Mouse (Mus musculus): ENCODE results near the gene Cadm1. TPM values are rescaled to one million over a fixed set of nuclear protein-coding genes. Genes with fewer than 3 reads are reported as not detected.

Cadm1 gene
- total and polyA plus RNA-seq, 2 experiments from 2014 or later: 3.7 to 5.5 TPM

DNA sequence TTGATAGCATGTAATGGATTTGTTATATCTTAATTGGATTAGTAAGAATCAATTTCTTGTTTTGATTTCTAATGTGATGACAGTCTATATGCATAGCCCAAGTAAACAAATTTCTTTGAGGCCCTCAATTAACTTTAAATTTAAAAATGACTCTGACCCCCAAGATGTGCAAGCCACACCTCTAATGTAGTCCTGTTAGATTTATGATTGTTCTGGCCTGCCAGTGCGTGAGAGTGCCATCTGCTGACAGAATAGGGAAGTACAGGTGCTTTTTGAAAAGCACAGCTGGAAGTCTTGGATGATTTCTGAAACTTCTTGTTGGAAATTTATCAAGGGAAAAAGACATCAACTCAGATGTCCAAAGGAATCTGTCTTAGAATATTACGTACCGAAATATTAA lies 169.1 kb downstream of the Cadm1 start:
- ATAC-seq (ENCODE audit: insufficient read depth, low read depth): no peak
- H3K36me3 ChIP-seq (replicated peaks; ENCODE audit: control insufficient read depth, insufficient read depth, low read length): no peaks in the 10 kb centered on the region
- peak; percentile 51 for DNase-seq (ENCODE audit: low spot score)
- H3K27me3 ChIP-seq (ENCODE audit: control insufficient read depth, insufficient read depth, low read length): peaks cover 5% of the 10 kb centered on the region
- H3K4me1 ChIP-seq (ENCODE audit: control insufficient read depth, insufficient read depth): peaks cover 6% of the 10 kb centered on the region; the same call in 1 of the 2 replicates
- no peak overlapping the region for H3K4me2 ChIP-seq (ENCODE audit: low read depth, low read length)
- H3K9ac ChIP-seq (replicated peaks; ENCODE audit: low read depth, low read length): no peak overlapping the region
- H3K9me3 ChIP-seq (replicated peaks; ENCODE audit: control insufficient read depth, low read length): no peaks in the 10 kb centered on the region
- TF ChIP-seq CTCF (IDR thresholded peaks at IDR 0.05; ENCODE audit: low read depth) (peak; percentile 86), EP300 (IDR thresholded peaks at IDR 0.05; ENCODE audit: low read depth) (no peak)
- H3K27ac ChIP-seq (ENCODE audit: low read depth): no peak overlapping the region
- 28% methylated on average over 3 of the region's 3 CpGs for WGBS
- H3K4me3 ChIP-seq (ENCODE audit: low read depth, low read length): no peak overlapping the region

GRCm38 (mm10) chr9:47700021-47700420 lies 170.0 kb downstream of the Cadm1 start:
- H3K27me3 ChIP-seq (ENCODE audit: control insufficient read depth, insufficient read depth, low read length): peaks cover 5% of the 10 kb centered on the region
- WGBS: 89% methylated on average over 5 of the region's 5 CpGs
- no peak overlapping the region for H3K4me2 ChIP-seq (ENCODE audit: low read depth, low read length)
- no peaks in the 10 kb centered on the region for H3K9me3 ChIP-seq (replicated peaks; ENCODE audit: control insufficient read depth, low read length)
- no peaks in the 10 kb centered on the region for H3K36me3 ChIP-seq (replicated peaks; ENCODE audit: control insufficient read depth, insufficient read depth, low read length)
- H3K27ac ChIP-seq (ENCODE audit: low read depth): no peak overlapping the region
- TF ChIP-seq CTCF (IDR thresholded peaks at IDR 0.05; ENCODE audit: low read depth): no peak
- TF ChIP-seq EP300 (IDR thresholded peaks at IDR 0.05; ENCODE audit: low read depth): no peak
- peaks cover 6% of the 10 kb centered on the region; the same call in 1 of the 2 replicates for H3K4me1 ChIP-seq (ENCODE audit: control insufficient read depth, insufficient read depth)
- ATAC-seq (ENCODE audit: insufficient read depth, low read depth) (no peak), DNase-seq (ENCODE audit: low spot score) (no peak)
- H3K4me3 ChIP-seq (ENCODE audit: low read depth, low read length): no peak overlapping the region
- H3K9ac ChIP-seq (replicated peaks; ENCODE audit: low read depth, low read length): no peak overlapping the region

DNA sequence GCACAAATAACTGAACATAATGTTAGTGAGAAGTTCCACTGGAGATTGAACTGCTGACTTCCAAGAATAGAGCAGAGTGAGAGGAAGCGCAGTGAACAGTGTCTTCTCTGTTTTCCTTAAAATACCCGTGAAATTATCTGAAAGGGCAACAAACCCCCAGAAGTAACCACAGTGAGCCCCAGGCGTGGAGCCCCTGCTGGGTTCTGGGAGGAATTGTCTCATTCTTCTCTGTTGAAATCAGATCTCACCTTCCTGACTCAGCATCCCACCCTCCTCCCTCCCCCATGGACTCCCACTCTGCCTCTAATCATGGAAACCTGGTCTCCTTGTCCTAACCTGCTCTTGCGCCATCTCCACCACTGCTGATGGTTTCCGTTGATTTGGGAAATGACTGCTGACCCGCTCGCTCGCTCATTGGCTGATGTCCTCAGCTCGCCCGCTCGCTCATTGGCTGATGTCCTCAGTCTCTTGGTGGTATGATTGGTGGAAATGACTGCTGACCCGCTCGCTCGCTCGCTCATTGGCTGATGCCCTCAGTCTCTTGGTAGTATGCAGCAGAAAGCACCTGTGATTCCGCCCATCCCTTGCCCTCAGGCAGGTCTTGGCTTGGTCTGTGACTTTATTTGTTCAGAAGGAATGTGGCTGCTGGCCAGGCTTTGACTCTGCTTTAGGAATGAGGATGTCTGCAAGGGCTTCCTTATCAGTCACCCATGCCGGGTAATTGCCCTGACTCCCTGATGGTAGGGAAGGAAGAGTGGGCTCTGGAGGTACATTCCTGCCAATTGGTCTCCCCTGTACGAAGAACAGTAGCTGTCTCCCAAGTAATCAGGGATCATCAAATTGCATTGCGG lies 173.3 kb downstream of the Cadm1 start:
- WGBS: 75% methylated on average over 19 of the region's 19 CpGs
- Histone ChIP-seq H3K27ac (ENCODE audit: low read depth) (no peak overlapping the region), H3K36me3 (replicated peaks; ENCODE audit: control insufficient read depth, insufficient read depth, low read length) (no peaks in the 10 kb centered on the region), H3K27me3 (ENCODE audit: control insufficient read depth, insufficient read depth, low read length) (peaks cover 5% of the 10 kb centered on the region; the same call in 1 of the 2 replicates), H3K4me2 (ENCODE audit: low read depth, low read length) (no peak overlapping the region), H3K4me1 (ENCODE audit: control insufficient read depth, insufficient read depth) (peaks cover 6% of the 10 kb centered on the region; the same call in 1 of the 2 replicates), H3K9me3 (replicated peaks; ENCODE audit: control insufficient read depth, low read length) (no peaks in the 10 kb centered on the region), H3K9ac (replicated peaks; ENCODE audit: low read depth, low read length) (no peak overlapping the region), H3K4me3 (ENCODE audit: low read depth, low read length) (no peak overlapping the region)
- DNase-seq (ENCODE audit: low spot score): no peak
- TF ChIP-seq CTCF (IDR thresholded peaks at IDR 0.05; ENCODE audit: low read depth): no peak
- no peak for TF ChIP-seq EP300 (IDR thresholded peaks at IDR 0.05; ENCODE audit: low read depth)
- ATAC-seq (ENCODE audit: insufficient read depth, low read depth): no peak

GRCm38 (mm10) chr9:47706341-47706740 lies 176.4 kb downstream of the Cadm1 start:
- H3K9me3 ChIP-seq (replicated peaks; ENCODE audit: control insufficient read depth, low read length): no peaks in the 10 kb centered on the region
- H3K4me1 ChIP-seq (ENCODE audit: control insufficient read depth, insufficient read depth): peaks cover 6% of the 10 kb centered on the region; the same call in 1 of the 2 replicates
- H3K4me2 ChIP-seq (ENCODE audit: low read depth, low read length): no peak overlapping the region
- whole genome bisulfite sequencing: 92% methylated on average over 9 of the region's 9 CpGs
- TF ChIP-seq CTCF (IDR thresholded peaks at IDR 0.05; ENCODE audit: low read depth) (no peak), EP300 (IDR thresholded peaks at IDR 0.05; ENCODE audit: low read depth) (no peak)
- no peak overlapping the region for H3K27ac ChIP-seq (ENCODE audit: low read depth)
- no peak overlapping the region for H3K4me3 ChIP-seq (ENCODE audit: low read depth, low read length)
- no peak overlapping the region for H3K9ac ChIP-seq (replicated peaks; ENCODE audit: low read depth, low read length)
- no peak for DNase-seq (ENCODE audit: low spot score)
- H3K27me3 ChIP-seq (ENCODE audit: control insufficient read depth, insufficient read depth, low read length): 0 out of 2 replicates have a peak, but pooled peaks cover under 1% of the 10 kb centered on the region
- H3K36me3 ChIP-seq (replicated peaks; ENCODE audit: control insufficient read depth, insufficient read depth, low read length): no peaks in the 10 kb centered on the region
- no peak for ATAC-seq (ENCODE audit: insufficient read depth, low read depth)

GRCm38 (mm10) chr9:47707326-47707725 lies 177.4 kb downstream of the Cadm1 start:
- Histone ChIP-seq H3K36me3 (replicated peaks; ENCODE audit: control insufficient read depth, insufficient read depth, low read length) (no peaks in the 10 kb centered on the region), H3K27ac (ENCODE audit: low read depth) (no peak overlapping the region), H3K9me3 (replicated peaks; ENCODE audit: control insufficient read depth, low read length) (no peaks in the 10 kb centered on the region), H3K27me3 (ENCODE audit: control insufficient read depth, insufficient read depth, low read length) (no peaks in the 10 kb centered on the region), H3K9ac (replicated peaks; ENCODE audit: low read depth, low read length) (no peak overlapping the region), H3K4me3 (ENCODE audit: low read depth, low read length) (no peak overlapping the region), H3K4me2 (ENCODE audit: low read depth, low read length) (no peak overlapping the region), H3K4me1 (ENCODE audit: control insufficient read depth, insufficient read depth) (peaks cover 6% of the 10 kb centered on the region; the same call in 1 of the 2 replicates)
- WGBS: 90% methylated on average over 6 of the region's 6 CpGs
- TF ChIP-seq CTCF (IDR thresholded peaks at IDR 0.05; ENCODE audit: low read depth): no peak
- no peak for TF ChIP-seq EP300 (IDR thresholded peaks at IDR 0.05; ENCODE audit: low read depth)
- DNase-seq (ENCODE audit: low spot score): no peak
- ATAC-seq (ENCODE audit: insufficient read depth, low read depth): no peak
